Mouse (Mus musculus) C2C12 (cell line): Measurements from ENCODE around the gene Csad.

ENCODE experiments used
- CTCF ChIP-seq: IDR thresholded peaks from one replicate; pipeline ENCODE4 v1.5.1; 2011; ENCODE audit not compliant: control insufficient read depth, insufficient read depth, insufficient read length
- USF1 ChIP-seq: IDR thresholded peaks from one replicate; pipeline ENCODE4 v1.6.1; 2011; ENCODE audit warnings: low read depth, mild to moderate bottlenecking, control low read depth, moderate library complexity

DNA sequence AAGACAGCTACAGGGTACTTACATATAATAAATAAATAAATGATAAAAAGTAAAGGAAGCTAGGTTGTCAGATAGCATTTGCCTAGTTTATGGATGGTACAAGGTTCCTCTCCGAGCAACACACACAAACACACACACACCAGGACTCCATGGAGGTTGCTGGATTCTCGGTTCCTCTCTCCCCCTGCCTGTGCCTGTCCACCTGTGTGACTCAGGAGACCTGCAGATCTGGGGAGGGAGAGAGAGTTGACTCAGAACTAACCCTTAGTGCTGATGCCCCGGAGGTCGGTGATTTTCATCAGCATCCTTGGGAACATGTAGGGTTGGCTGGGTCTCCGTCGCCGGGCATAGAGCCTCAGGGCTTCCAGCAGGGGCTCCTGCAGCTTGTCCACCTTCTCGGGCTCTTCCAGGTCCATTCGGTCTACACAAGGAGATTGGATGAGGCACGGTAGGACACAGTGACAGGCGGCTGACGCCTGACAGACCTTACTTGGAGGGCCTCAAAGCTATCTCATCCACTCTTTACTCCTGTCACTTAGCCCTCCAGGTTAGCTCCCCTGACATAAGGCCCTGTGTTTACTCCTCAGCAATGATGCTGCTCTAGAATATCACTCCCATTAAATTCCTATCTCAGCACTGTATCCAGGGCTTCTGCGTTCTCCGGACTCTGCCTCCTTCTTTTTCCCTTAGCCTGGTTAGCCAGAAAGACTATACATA is 34.2 kb upstream of the Csad start:
- no peak for TF ChIP-seq USF1
- no peak for TF ChIP-seq CTCF
